23 mouse cellular contexts compared by ENCODE assay signal in the genomic region with DNA sequence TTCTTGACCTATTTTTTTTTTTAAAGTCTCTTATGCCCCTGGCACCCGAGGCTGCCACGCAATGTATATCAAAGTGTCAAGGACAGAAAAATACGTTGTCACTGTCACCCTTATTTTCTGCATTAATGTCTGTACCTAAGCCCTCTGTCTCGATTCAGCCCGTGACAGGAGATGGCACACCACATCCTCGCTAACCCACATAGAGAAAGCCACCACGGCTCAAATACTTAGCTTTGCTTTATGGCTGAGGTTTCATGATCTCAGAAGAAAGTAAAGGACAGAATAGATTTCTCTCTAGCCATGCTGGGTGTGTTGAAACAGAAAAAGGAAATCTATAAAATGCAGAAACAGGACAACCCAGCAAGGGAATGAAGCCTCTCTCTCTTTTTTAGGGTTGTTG.
A peak's percentile ranks its signal among the peaks of the same experiment; 100 is the strongest.
DNase-seq lines count a peak whose midpoint lies in the region; ATAC-seq lines count a peak whose summit lies in the region.
"Had no signal": no experiment of that assay in that cellular context is flagged by ENCODE, and none has a peak within 500 bp of the region (broad histone marks: within the 10 kb centered on the region; RNA-seq: fewer than 3 reads in every experiment).

No protein-coding gene starts in this region.

- WGBS in heart, embryonic 10.5 days = 80% methylated on average over 7 of the region's 7 CpGs

- peak; percentile 4 for DNase-seq in heart, embryonic 10.5 days (ENCODE audit: low spot score)
- DNase-seq in heart, postnatal 10 days = no peak
- DNase-seq in thymus, postnatal 14 days = peak; percentile 21
- no peak for DNase-seq in thymus, postnatal 10 days (ENCODE audit: low spot score in 2 of 2)
- no peak for DNase-seq in cerebellum, postnatal 10 days
- no peak for DNase-seq in layer of hippocampus, postnatal 36 days
- DNase-seq: adrenal gland, adult 2 months; adrenal gland, postnatal 25 days; cerebellum, adult 18-20 months; cerebellum, adult 9-11 months; gastrocnemius, postnatal 10 days; heart, adult 2 months; heart, postnatal 36 days had no signal

- intact Hi-C loops in heart, postnatal 10 days (cut with DNase I) = no loop called here

- no peaks in the 10 kb centered on the region for H3K9me3 ChIP-seq in heart, embryonic 10.5 days
- H3K9me3 ChIP-seq: embryonic facial prominence, embryonic 15.5 days; forebrain, embryonic 10.5 days; heart, embryonic 12.5 days; hindbrain, embryonic 12.5 days had no signal

- no peak overlapping the region for H3K4me3 ChIP-seq in heart, embryonic 10.5 days
- H3K4me3 ChIP-seq: embryonic facial prominence, embryonic 15.5 days; erythroblast, embryonic 14.5 days; forebrain, embryonic 10.5 days; heart, adult 2 months; heart, embryonic 12.5 days; hindbrain, embryonic 12.5 days had no signal

- H3K27ac ChIP-seq in heart, embryonic 10.5 days = no peak overlapping the region
- H3K27ac ChIP-seq: embryonic facial prominence, embryonic 15.5 days; forebrain, embryonic 10.5 days; heart, adult 2 months; hindbrain, embryonic 12.5 days; hindbrain, postnatal 0 days had no signal

- ATAC-seq in megakaryocyte, adult 5-6 weeks (ENCODE audit: poor library complexity, severe bottlenecking) = peak; percentile 26; the same call in 1 of the 2 replicates
- ATAC-seq: forebrain, embryonic 14.5 days; hindbrain, postnatal 0 days; Patski had no signal

- no peaks in the 10 kb centered on the region for H3K27me3 ChIP-seq in heart, embryonic 10.5 days (ENCODE audit: insufficient read depth, poor library complexity, severe bottlenecking)
- H3K27me3 ChIP-seq: CH12.LX; embryonic facial prominence, embryonic 15.5 days; hindbrain, embryonic 12.5 days; Patski had no signal

- no peaks in the 10 kb centered on the region for H3K4me1 ChIP-seq in heart, embryonic 10.5 days
- H3K4me1 ChIP-seq: embryonic facial prominence, embryonic 15.5 days; heart, embryonic 12.5 days had no signal

- H3K36me3 ChIP-seq in heart, embryonic 10.5 days = no peaks in the 10 kb centered on the region
- H3K36me3 ChIP-seq: embryonic facial prominence, embryonic 15.5 days; forebrain, embryonic 10.5 days; heart, embryonic 12.5 days; hindbrain, embryonic 12.5 days had no signal

Comparison
In these comparisons a context has a peak if more than half of its experiments do, and no peak if none do; other contexts are left out.
1. DNase-seq: peak in heart, embryonic 10.5 days (single experiment) and thymus, postnatal 14 days (single experiment); none in heart, postnatal 10 days (0 of 2), thymus, postnatal 10 days (0 of 2), cerebellum, postnatal 10 days (0 of 2) and layer of hippocampus, postnatal 36 days (0 of 2).